Mouse (Mus musculus): Measurements from ENCODE around the gene Ap4e1.

Gene Ap4e1

DNA sequence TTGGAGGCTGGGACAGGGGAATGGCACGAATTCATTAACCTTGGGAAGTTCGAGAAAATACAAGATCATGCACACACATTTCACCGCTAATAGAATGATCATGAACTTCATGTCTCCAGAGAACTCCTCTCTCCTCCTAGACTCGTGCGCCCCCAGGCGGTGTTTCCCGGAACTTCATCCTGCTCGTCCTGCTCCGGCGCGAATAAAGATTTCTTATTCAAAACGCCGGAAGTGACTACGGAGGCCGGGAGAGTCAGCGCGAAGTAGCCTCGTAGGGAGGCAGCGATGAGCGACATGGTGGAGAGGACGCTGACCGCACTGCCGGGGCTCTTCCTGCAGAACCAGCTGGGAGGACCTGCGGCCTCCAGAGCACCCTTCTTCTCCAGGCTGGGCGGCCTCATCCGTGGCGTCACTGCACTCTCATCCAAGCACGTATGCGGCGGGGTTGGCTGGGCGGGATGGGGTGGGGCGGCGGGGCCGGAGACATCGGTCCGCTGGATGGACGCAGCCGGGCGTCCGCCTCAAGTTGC lies at the start of gene Ap4e1:
Gene Ap4e1, plus strand, starts transcription at position 249 of the 530 bp plus-strand sequence.
- DNase-seq (ENCODE audit: low spot score in 2 of 2) = peak; percentile 95 to 98

DNA sequence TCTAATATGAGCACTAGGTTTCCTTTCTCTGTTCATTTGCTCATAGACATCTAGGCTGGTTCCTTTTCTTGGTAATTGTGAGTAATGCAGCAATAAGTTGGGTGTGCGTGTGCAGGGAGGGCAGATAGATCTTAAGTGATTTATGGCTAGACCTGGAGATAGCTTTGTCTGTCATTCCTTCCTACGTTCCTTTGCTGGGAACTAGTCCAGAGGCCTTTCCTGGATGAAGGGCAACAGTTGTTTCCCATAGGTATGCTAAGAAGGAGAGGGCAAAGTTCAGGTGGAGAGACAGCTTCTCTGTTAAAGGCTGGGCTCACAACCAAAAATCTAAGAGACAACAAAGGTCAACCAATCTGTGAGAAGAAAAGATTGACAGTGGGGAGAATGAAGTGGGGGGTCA lies 46.8 kb upstream of the Ap4e1 start:
- no peak for DNase-seq (ENCODE audit: low spot score in 2 of 2)

DNA sequence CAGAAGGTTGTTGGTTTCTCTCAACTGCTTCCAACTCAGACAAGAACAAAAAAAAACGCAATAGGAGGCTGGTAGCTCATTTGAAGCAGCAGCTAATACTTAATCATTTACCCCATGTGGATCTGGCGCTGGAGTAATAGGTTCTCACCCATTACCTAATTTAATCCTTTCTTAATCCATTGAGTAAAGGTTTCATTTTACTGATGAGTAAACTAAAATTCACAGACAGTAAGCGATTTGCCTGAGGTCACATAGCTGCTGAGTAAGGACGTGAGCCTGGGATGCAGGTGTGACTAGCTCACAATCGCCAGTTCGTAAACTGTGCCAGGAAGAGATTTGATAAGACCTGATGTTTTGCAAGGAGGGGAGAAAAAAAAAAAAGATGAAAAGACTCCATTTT lies 31.1 kb upstream of the Ap4e1 start:
- no peak for DNase-seq (ENCODE audit: low spot score in 2 of 2)

DNA sequence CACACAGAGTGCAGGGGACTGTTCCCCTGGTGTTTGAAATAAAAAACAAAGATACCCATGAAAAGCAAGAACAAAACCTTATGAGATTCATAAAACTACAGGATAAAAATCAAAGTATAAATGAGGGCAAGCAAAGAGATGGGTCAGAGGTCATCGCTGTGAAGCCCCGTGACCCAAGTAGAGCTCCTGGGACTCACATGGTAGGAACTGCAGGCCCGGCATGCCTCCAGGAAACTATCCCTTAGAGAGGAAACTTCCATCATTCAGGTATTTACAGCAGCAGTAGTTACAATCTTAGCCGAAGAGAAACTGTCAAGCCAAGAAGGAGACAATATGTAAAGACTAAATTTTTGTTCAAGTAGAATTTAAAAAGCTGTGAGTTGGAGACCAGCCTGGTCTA lies 25.3 kb upstream of the Ap4e1 start:
- DNase-seq (ENCODE audit: low spot score in 2 of 2) = no peak

DNA sequence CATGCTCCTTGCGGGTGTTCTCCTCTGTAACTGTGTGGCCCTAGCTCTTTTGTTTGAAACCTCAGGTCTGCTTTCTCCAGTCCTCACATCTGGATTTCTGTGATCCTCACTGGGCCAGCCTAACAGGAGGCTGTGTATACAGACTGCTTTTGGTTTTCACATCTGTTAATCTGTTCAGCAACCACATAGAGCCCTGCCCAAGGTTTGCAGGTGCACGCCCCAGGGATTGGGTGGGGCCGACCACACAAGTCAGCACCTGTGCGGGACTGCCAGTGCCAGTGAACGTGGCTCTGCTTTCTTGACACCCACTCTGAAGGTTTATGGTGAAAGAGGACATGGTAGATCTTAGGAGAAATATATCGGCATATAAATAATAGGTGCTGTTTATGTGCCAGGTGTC lies 18.6 kb upstream of the Ap4e1 start:
- no peak for DNase-seq (ENCODE audit: low spot score in 2 of 2)

DNA sequence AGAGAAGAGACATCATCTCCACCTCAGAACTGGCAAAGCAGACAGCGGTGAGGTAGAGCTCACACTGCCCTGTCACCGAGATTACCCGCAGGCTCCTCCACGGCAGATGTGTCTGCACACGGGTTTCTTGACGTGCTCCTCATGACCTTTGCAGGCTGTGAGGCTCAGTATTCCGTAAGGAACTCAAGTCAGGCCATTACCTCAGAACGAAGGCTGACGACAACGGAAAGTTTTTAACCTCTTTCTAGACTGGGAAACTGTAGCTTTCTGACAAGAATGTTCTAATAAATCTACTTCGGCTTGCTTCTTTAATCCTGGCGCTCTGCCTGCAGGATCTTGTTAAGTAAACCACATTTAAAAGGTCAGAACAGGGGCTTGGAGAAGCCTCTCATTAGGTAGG lies 15.8 kb upstream of the Ap4e1 start:
- no peak for DNase-seq (ENCODE audit: low spot score in 2 of 2)

DNA sequence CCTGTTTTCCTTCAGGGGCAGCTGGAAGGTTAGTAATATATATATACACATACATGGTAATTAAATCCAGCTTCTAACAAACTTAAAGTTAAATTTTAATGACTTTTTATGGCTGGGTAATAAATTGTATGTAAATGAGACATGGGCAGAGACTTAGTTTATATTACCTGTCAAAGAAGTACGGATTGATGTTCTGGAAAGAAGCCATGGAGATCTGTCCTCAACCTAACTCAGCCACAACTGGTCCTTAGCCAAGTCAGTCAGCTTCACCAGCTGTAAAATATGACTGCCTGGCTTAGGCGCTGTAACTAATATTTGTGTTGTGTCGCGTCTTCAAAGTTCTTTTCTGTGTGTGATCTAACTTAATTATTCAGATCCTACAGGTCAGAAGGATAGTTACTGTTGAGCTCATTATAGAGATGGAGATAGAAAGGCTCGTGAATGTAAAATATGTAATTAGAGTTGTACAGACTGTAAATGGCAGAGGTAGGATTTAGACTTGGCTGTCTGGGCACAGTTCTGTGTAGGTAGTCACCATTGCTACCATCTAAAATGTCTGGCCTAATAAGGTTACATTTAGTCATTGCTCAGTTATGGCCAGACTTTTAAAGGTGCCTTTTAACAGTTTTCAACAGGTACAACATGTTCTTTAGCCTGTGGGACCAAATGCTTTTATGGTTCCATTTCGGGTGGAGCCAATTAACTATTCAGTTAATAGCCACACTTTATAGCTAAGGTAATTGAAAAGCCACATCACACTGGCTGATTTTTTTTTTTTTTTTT lies 13.9 kb upstream of the Ap4e1 start:
- no peak for DNase-seq (ENCODE audit: low spot score in 2 of 2)

DNA sequence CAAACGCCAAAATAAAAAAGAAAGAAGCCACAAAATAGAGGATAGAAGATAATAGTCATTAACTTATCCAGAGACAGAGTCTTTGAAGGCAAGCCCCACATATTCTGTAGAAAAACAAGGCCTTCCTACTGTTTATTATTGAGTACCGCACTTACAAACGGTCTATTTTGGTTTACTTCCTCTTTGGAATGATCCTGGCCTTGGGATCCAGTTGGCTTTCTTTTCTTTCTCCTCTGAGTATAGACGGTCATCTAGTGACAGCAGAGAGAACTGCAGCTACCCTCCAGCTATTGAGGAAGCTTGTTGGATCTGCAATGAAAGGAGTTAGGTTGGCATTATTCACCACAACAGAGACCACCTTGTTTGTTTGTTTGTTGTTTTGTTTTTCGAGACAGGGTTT lies 11.8 kb upstream of the Ap4e1 start:
- DNase-seq (ENCODE audit: low spot score in 2 of 2) = no peak

DNA sequence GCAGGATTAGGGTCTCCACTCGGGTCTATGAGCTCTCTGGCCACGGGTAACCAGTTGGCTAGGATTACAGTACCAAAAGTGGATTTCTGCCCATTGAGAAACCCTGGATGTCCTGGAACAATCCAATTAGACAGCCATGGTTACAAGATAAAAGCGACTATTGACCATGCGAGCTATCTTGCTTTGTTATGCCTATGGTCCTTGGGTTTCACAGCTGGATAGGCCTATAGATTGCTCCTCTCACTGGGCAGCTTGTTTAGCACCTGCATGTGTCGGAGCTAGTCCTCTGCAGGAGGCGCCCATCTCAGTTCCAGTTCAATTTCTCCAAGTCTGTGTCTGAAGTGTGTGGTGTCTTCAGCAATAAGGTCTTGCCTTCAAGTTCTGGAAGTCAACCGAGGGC lies 10.3 kb upstream of the Ap4e1 start:
- no peak for DNase-seq (ENCODE audit: low spot score in 2 of 2)

DNA sequence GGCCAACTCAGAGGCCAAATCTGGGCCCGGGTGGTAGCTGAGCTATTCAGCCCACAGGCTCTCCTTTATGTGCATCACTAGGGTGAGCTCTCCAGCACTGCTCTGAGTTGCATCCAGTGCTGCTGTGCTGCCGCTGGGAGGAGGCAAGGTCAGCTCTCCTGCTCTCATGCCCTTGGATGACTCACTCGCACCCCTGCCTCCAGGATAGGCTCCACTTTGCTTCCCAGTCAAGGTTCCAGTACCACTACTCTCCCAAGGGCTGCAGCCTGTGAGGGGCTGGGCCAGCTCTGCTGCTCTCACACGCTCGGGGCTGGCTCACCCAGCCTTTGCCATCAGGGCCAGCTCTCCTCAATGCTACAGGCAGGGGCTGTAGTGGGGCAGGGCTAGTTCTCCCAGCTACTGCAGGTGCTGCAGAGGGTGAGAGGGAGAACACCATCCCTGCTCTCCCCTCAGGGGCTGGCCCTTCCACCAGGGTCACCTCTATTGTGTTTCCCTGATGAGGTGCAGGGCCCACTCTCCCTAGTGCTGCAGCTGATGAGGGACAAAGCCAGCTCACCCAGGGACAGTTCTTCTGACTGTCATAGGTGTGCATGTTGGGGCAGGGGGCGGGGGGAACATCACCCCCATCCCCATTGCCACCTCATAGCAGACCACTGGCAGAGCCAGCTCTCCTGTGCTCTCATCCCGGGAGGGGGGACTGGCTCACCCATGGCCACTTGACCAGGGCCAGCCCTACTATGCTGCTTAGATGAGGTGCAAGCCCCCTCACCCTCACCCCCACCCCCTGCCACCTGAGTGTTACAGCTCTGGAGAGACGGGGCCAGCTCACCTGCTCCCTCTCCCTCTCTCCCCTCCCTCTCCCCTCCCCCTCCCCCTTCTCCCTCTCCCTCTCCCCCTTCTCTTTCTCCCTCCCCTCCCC lies 7.9 kb upstream of the Ap4e1 start:
- no peak for DNase-seq (ENCODE audit: low spot score in 2 of 2)

DNA sequence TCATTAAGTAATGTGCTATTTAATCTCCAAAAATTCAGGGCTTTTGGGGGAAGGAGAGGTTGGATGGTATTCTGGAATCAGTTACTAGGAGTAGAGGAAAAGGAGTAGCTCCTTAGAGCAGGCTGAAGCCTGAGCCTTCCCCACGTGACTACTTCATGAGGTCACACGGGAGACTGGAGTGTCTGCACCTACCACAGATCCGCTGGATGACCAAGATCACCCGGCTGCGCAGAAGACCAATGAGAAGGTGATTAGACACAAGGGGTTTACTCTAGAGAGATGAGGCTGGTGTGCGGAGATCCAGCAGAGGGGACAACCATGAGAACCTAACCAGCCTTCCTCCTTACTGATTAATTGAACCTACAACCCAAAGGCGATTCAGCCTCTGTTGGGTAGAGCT lies 4.5 kb upstream of the Ap4e1 start:
- DNase-seq (ENCODE audit: low spot score in 2 of 2) = no peak

DNA sequence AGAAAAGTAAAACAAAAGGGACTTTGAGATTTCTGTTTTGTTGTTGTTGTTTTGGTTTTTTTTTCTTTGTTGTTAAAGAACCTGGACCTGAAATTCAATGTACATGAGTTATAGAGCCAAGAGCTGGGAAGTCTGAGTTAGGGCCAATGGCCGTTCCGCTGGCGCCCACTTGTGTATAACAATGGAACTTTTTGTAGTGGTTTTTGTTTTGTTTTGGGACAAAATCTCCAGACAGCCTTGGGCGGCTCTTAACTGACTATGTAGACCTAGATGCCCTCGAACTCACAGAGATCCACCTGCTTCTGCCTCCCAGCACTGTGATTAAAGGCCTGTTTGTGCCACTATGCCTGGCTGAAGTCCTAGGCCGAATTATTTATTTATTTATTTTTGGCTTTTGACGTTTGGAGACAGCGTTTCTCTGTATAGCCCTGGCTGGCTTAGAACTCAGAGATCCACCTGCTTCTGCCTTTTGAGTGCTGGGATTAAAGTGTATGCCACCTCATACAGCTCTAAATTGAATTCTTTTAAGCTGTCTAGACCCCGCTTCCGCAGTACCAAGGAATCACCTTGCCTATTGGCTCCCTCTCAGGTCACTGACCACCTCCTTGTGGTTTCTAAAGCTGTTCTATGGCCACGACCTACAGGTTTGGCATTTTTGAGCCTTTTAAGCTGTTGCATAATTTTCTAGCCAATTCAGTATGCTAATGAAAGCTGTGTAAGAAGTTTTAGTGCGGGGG lies 1.7 kb upstream of the Ap4e1 start:
- peak in 1 of 2 experiments; percentile 56 for DNase-seq (ENCODE audit: low spot score in 2 of 2)

DNA sequence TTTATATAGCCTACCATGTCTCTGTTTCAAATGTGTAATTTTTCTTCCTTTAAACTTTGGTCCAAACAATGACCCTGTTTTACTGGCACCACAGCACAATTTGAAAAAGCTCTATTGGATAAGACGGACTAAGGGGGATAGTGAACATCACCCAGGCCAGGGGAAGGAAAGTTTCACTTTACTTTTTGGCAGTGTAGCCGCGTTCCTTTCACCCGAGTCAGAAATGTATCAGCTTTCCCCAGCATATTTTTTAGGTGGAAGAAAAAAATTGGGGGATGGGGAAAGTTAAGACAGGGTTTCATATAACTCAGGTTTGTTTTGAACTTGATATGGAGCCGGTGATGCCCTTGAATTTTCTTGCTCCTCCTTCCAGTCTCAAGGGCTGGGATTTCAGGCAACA lies 1.0 kb upstream of the Ap4e1 start:
- no peak for DNase-seq (ENCODE audit: low spot score in 2 of 2)

DNA sequence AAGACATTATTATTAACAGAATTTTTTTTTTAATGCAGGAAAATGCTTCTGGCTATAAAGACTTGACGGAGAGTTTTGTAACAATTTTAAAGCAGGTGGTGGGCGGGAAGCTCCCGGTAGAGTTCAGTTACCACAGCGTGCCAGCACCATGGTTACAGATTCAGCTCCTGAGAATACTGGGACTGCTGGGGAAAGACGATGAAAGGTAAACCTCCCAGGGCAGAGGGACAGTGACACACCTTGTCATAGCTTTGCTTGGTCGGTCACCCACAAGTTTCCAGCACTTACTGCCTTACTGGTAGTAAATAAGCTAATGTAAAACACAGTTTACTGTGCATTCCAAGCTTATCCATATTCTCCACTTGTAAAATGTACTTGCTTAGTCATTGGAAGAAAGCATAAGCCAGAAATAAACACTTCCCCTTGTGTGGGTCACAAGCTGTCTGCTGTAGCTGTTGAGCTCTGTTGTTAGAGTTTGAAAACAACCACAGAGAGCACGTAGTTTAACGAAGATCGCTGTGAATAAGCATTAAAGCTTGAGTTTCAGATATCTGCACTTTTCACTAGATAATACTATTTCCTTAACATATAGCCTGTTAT lies 26.6 kb downstream of the Ap4e1 start:
- DNase-seq (ENCODE audit: low spot score in 2 of 2) = no peak

DNA sequence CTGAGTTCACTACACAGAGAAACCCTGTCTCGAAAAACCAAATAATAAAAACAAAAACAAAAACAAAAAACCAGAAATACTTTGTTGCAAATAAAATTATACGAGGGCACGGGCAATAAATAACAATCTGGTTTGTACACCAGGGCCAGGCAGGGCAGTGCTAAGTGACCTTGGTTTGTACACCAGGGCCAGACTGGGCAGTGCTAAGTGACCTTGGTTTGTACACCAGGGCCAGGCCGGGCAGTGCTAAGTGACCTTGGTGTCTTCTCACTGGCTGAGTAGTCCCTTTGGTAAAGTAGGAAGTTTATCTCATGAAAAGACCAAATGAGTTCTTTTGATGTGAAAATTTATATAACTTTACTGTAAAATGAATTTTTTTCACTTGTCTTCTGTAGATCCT lies 28.8 kb downstream of the Ap4e1 start:
- no peak for DNase-seq (ENCODE audit: low spot score in 2 of 2)

DNA sequence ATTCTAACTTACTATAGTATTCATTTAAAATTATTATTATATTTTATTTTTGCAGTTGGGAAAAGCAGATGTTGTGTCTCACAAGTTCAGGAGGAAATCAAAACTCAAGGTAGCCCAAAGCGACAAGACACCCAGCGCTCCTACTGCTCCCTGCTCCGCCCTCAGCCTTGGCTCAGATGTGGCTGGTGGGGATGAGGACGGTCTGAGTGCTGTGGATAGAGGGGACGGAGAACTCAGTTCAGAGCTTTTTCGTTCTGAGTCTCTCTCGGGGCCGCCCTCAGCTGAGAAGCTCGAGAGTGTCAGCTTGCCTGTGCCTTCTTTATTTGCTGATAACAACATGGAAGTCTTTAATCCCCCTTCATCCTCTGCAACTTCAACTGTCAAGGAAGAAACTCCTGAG lies 53.0 kb downstream of the Ap4e1 start:
- no peak for DNase-seq (ENCODE audit: low spot score in 2 of 2)

DNA sequence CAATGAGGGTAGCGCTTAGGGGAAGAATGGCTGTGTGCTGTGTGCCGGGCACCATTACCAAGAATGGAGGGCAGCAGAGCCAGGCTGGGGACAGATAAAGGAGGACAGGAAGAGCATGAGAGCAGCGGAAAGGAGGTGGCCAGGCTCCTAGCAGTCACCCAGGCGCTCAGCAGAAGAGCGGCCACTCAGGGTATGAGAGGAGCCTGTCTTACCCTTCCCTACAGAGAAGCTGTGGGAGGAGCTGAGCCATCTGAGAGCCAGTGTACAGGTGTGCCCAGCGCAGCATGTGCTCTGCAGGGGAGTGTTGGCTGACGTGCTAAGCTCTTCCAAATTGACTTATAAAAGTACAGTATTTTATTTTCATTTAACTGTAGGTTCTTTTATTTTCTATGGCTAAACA lies 60.3 kb downstream of the Ap4e1 start:
- DNase-seq (ENCODE audit: low spot score in 2 of 2) = no peak

DNA sequence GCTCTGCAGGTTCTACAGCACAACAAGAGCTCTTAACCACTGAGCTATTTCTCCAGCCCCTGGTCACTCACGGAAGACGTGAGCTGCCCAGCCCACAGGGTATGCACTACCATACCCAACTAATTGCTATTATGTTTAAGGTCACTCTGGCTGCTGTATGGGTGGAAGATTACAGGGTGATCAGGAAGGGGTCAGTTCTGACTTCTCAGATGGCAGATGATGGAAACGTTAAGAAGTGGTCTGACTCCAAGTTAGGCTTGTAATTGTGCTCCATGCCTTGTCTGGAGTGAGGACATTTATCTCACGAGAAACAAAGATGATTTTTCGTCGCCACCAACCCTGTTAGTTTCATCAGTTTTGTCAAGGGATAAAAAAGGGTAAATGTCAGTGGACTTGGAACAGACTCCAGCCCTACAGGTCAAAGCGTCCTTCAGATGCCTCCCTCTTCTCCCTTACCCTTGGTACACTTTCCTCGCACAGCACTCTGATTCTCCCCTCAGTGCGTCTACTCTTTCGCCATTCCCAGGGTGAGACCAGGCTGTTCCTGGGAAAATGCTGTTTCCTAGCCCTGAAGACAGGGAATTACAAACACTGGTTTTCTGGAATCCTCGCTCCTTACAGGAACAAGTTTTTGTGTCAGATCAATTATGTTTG lies 61.4 kb downstream of the Ap4e1 start:
- DNase-seq (ENCODE audit: low spot score in 2 of 2) = no peak

DNA sequence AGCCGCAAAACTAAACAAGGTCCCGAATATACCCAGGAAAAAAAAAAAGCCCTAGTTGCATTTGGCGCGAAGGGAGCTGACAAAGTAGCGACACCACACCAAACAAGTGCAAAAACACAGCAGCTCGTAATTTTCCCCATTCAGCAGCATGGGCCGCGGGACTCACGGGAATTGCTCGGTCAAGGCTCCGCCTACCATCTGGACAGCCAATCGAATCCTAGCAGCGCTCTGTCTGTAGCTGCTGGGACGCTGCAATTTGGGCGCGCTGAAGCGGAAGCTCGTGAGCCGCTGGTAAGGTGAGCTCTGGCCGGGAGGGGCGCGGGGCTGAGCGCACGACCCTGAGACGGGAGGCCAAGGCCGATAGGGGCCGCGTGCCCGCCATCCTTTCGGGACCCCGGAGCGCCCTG lies 61.9 kb downstream of the Ap4e1 start, which contains the start of gene Blvra:
Gene Blvra, plus strand, starts transcription at position 231 of the 407 bp plus-strand sequence.
- DNase-seq (ENCODE audit: low spot score in 2 of 2) = peak; percentile 74 to 78

DNA sequence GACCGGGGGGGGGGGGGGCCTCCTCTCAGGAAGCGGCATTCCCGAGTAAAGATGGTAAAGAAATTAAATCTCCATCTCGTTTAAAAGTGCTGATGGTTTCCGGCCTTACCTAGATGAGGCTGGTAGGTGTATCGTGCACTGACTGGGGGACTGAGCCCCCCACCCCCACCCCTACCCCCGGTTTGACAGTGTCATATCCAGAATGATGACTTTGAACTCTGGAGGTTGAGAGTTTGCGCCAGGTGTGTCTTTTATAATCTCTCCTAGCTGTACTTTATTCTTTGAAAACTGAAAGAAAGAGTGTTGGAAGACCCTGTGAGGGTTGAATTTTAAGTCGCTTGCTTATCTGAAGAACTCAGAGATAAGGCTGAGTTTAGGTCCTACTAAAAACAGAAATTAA lies 62.4 kb downstream of the Ap4e1 start:
- no peak for DNase-seq (ENCODE audit: low spot score in 2 of 2)

DNA sequence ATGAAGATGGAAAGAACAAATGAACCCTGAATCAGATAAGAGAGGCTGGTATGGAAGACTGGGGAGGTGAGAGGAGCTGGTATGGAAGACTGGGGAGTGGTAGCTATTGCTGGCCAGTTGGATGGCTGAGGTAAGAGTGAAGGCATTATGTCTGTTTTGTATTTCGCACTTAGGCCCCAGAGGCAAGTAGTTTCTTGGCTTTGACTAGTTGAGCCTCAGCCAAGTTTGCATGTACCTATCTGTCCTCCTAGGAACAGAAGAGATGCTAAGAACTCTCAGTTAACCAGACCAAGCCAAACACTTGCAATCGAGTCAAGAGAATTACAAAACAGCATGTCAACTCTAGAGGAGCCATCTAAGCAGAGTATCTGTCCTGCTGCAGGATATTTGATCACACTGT lies 65.6 kb downstream of the Ap4e1 start:
- DNase-seq (ENCODE audit: low spot score in 2 of 2) = no peak
